Comparison of ENCODE assay signal across 24 mouse cellular contexts in genomic region chr10:45369639-45370038, GRCm38 (mm10). TPM values are rescaled to one million over a fixed set of nuclear protein-coding genes. Genes with fewer than 3 reads are reported as not detected.
A peak's percentile ranks its signal among the peaks of the same experiment; 100 is the strongest.
DNase-seq lines count a peak whose midpoint lies in the region; ATAC-seq and TF ChIP-seq lines count a peak whose summit lies in the region.
"Had no signal": no experiment of that assay in that cellular context is flagged by ENCODE, and none has a peak within 500 bp of the region (broad histone marks: within the 10 kb centered on the region; RNA-seq: fewer than 3 reads in every experiment).

No protein-coding gene starts in this region.

- no peak overlapping the region for H3K9ac ChIP-seq in heart, embryonic 12.5 days
- H3K9ac ChIP-seq in intestine, embryonic 14.5 days (ENCODE audit: low read length), result no peak overlapping the region
- no peak overlapping the region for H3K9ac ChIP-seq in intestine, postnatal 0 days (ENCODE audit: low read depth, low read length)
- no peak overlapping the region for H3K9ac ChIP-seq in midbrain, embryonic 11.5 days (ENCODE audit: low read length)
- H3K9ac ChIP-seq in midbrain, embryonic 13.5 days (replicated peaks), result no peak overlapping the region
- H3K9ac ChIP-seq: embryonic facial prominence, embryonic 12.5 days; forebrain, embryonic 13.5 days; forebrain, embryonic 15.5 days had no signal

- no peak for TF ChIP-seq CTCF in intestine, postnatal 0 days (IDR thresholded peaks at IDR 0.05; ENCODE audit: low read depth)

- H3K4me2 ChIP-seq in heart, embryonic 12.5 days, result no peak overlapping the region
- H3K4me2 ChIP-seq in intestine, embryonic 14.5 days (ENCODE audit: low read length), result no peak overlapping the region
- no peak overlapping the region for H3K4me2 ChIP-seq in intestine, postnatal 0 days (replicated peaks; ENCODE audit: low read depth)
- no peak overlapping the region for H3K4me2 ChIP-seq in midbrain, embryonic 11.5 days
- no peak overlapping the region for H3K4me2 ChIP-seq in midbrain, embryonic 13.5 days (replicated peaks)
- H3K4me2 ChIP-seq: embryonic facial prominence, embryonic 12.5 days; forebrain, embryonic 13.5 days; forebrain, embryonic 15.5 days had no signal

- H3K36me3 ChIP-seq in heart, embryonic 12.5 days, result peaks cover 51% of the 10 kb centered on the region
- H3K36me3 ChIP-seq in intestine, embryonic 14.5 days (ENCODE audit: control insufficient read depth, insufficient read depth, low read length), result no peaks in the 10 kb centered on the region
- H3K36me3 ChIP-seq in intestine, postnatal 0 days (ENCODE audit: control insufficient read depth, insufficient read depth), result no peaks in the 10 kb centered on the region
- no peaks in the 10 kb centered on the region for H3K36me3 ChIP-seq in midbrain, embryonic 11.5 days (ENCODE audit: control insufficient read depth, insufficient read depth, low read length)
- no peaks in the 10 kb centered on the region for H3K36me3 ChIP-seq in midbrain, embryonic 13.5 days
- H3K36me3 ChIP-seq: embryonic facial prominence, embryonic 12.5 days; forebrain, embryonic 15.5 days had no signal

- DNase-seq in heart, adult 8-10 months (ENCODE audit: low spot score), result no peak
- no peak for DNase-seq in intestine, embryonic 14.5 days (ENCODE audit: low spot score)
- peak; percentile 61 for DNase-seq in midbrain, embryonic 11.5 days (ENCODE audit: low spot score, missing footprints)
- DNase-seq: adrenal gland, adult 8-10 months; adrenal gland, postnatal 14 days; adrenal gland, postnatal 36 days; B cell, adult 2 months; cerebellum, adult 11-12 months; cerebellum, adult 2 months; cerebellum, adult 9-10 months; cerebellum, postnatal 10 days; cerebellum, postnatal 25 days had no signal

- no peaks in the 10 kb centered on the region for H3K9me3 ChIP-seq in heart, embryonic 12.5 days (replicated peaks)
- H3K9me3 ChIP-seq in intestine, embryonic 14.5 days (ENCODE audit: control insufficient read depth, low read length), result no peaks in the 10 kb centered on the region
- no peaks in the 10 kb centered on the region for H3K9me3 ChIP-seq in intestine, postnatal 0 days (ENCODE audit: control insufficient read depth)
- H3K9me3 ChIP-seq in midbrain, embryonic 11.5 days (ENCODE audit: control insufficient read depth, low read length), result no peaks in the 10 kb centered on the region
- no peaks in the 10 kb centered on the region for H3K9me3 ChIP-seq in midbrain, embryonic 13.5 days
- H3K9me3 ChIP-seq: embryonic facial prominence, embryonic 10.5 days; embryonic facial prominence, embryonic 12.5 days; forebrain, embryonic 13.5 days; forebrain, embryonic 15.5 days; G1E had no signal

- no peak for ATAC-seq in heart, embryonic 12.5 days (ENCODE audit: insufficient number of reproducible peaks, low FRiP score)
- 0 out of 2 replicates have a peak, but pooled peaks have one; percentile 66 for ATAC-seq in intestine, embryonic 14.5 days (replicated peaks; ENCODE audit: low FRiP score, low TSS enrichment, low read depth)
- ATAC-seq in intestine, postnatal 0 days, result no peak
- ATAC-seq in midbrain, embryonic 11.5 days (ENCODE audit: low FRiP score), result no peak
- no peak for ATAC-seq in midbrain, embryonic 13.5 days
- ATAC-seq: activated CD4-positive, CD25-positive, alpha-beta regulatory T cell, adult 4 months; CD4-positive, CD25-positive, alpha-beta regulatory T cell, adult 4 months; forebrain, embryonic 13.5 days; forebrain, embryonic 15.5 days; Patski had no signal

- H3K4me3 ChIP-seq in heart, embryonic 12.5 days, result no peak overlapping the region
- no peak overlapping the region for H3K4me3 ChIP-seq in intestine, embryonic 14.5 days (ENCODE audit: low read depth, low read length)
- no peak overlapping the region for H3K4me3 ChIP-seq in intestine, postnatal 0 days (ENCODE audit: low read depth, low read length)
- H3K4me3 ChIP-seq in midbrain, embryonic 11.5 days (ENCODE audit: low read depth, low read length), result no peak overlapping the region
- H3K4me3 ChIP-seq in midbrain, embryonic 13.5 days (replicated peaks), result no peak overlapping the region
- H3K4me3 ChIP-seq: embryonic facial prominence, embryonic 10.5 days; embryonic facial prominence, embryonic 12.5 days; forebrain, embryonic 13.5 days; forebrain, embryonic 15.5 days had no signal

- WGBS in heart, embryonic 12.5 days, result 40% methylated on average over 3 of the region's 3 CpGs
- 57% methylated on average over 3 of the region's 3 CpGs for WGBS in intestine, embryonic 14.5 days
- WGBS in intestine, postnatal 0 days, result 39% methylated on average over 3 of the region's 3 CpGs
- WGBS in midbrain, embryonic 11.5 days, result 86% methylated on average over 3 of the region's 3 CpGs
- 87% methylated on average over 3 of the region's 3 CpGs for WGBS in midbrain, embryonic 13.5 days

- H3K27ac ChIP-seq in heart, embryonic 12.5 days (ENCODE audit: poor library complexity, severe bottlenecking), result 0 out of 2 replicates have a peak overlapping the region, but pooled peaks have one; percentile 15
- no peak overlapping the region for H3K27ac ChIP-seq in intestine, embryonic 14.5 days (ENCODE audit: low read depth)
- H3K27ac ChIP-seq in intestine, postnatal 0 days (ENCODE audit: low read depth, low read length), result no peak overlapping the region
- no peak overlapping the region for H3K27ac ChIP-seq in midbrain, embryonic 11.5 days (ENCODE audit: low read depth, low read length)
- no peak overlapping the region for H3K27ac ChIP-seq in midbrain, embryonic 13.5 days
- H3K27ac ChIP-seq: embryonic facial prominence, embryonic 10.5 days; embryonic facial prominence, embryonic 12.5 days; forebrain, embryonic 13.5 days; forebrain, embryonic 15.5 days had no signal

- no peaks in the 10 kb centered on the region for H3K27me3 ChIP-seq in heart, embryonic 12.5 days (replicated peaks)
- H3K27me3 ChIP-seq in intestine, embryonic 14.5 days (replicated peaks; ENCODE audit: control insufficient read depth, insufficient read depth, low read length), result no peaks in the 10 kb centered on the region
- H3K27me3 ChIP-seq in intestine, postnatal 0 days (replicated peaks; ENCODE audit: control insufficient read depth, insufficient read depth, low read length), result no peaks in the 10 kb centered on the region
- H3K27me3 ChIP-seq in midbrain, embryonic 11.5 days (ENCODE audit: control insufficient read depth, insufficient read depth, low read length), result no peaks in the 10 kb centered on the region
- no peaks in the 10 kb centered on the region for H3K27me3 ChIP-seq in midbrain, embryonic 13.5 days
- H3K27me3 ChIP-seq: CH12.LX; embryonic facial prominence, embryonic 12.5 days; forebrain, embryonic 13.5 days; forebrain, embryonic 15.5 days had no signal

- peaks cover 3% of the 10 kb centered on the region; the same call in 1 of the 2 replicates for H3K4me1 ChIP-seq in heart, embryonic 12.5 days (replicated peaks)
- H3K4me1 ChIP-seq in intestine, embryonic 14.5 days (replicated peaks; ENCODE audit: control insufficient read depth, insufficient read depth, low read length), result no peaks in the 10 kb centered on the region
- no peaks in the 10 kb centered on the region for H3K4me1 ChIP-seq in intestine, postnatal 0 days (replicated peaks; ENCODE audit: control insufficient read depth, insufficient read depth, low read length)
- H3K4me1 ChIP-seq in midbrain, embryonic 11.5 days (ENCODE audit: control insufficient read depth, insufficient read depth, low read length), result no peaks in the 10 kb centered on the region
- H3K4me1 ChIP-seq in midbrain, embryonic 13.5 days (replicated peaks), result no peaks in the 10 kb centered on the region
- H3K4me1 ChIP-seq: embryonic facial prominence, embryonic 10.5 days; embryonic facial prominence, embryonic 12.5 days; forebrain, embryonic 13.5 days; forebrain, embryonic 15.5 days had no signal

RNA-seq across cellular contexts. Expression of gene Bves, which starts 34.1 kb away (rescaled TPM):
- polyA plus RNA-seq in heart, embryonic 12.5 days (2016; fragmentation: Nextera tagmentation; extraction: Ambion mirVana), result 65.6 and 66.4 TPM in 2 replicates
- total RNA-seq in heart, adult 8-10 months (2022), result 10 to 100 TPM; 29.5 to 34.0 (median 31.9) TPM
- polyA plus RNA-seq in intestine, embryonic 14.5 days (2014; fragmentation: Nextera tagmentation; extraction: Ambion mirVana), result 5.9 and 7.1 TPM in 2 replicates
- polyA plus RNA-seq in intestine, postnatal 0 days (2015; fragmentation: Nextera tagmentation; extraction: Ambion mirVana), result 2.8 and 3.1 TPM in 2 replicates
- polyA plus RNA-seq in midbrain, embryonic 11.5 days (2014; fragmentation: Nextera tagmentation; extraction: Ambion mirVana), result 1.7 TPM in 2 replicates
- 0.90 and 1.3 TPM in 2 replicates for polyA plus RNA-seq in midbrain, embryonic 13.5 days (2015; fragmentation: Nextera tagmentation; extraction: Ambion mirVana)
- total RNA-seq: CH12.LX had no signal
- polyA plus RNA-seq: activated CD4-positive, CD25-positive, alpha-beta regulatory T cell, adult 4 months; CD4-positive, CD25-positive, alpha-beta regulatory T cell, adult 4 months; G1E had no signal
